Mouse (Mus musculus) olfactory bulb, adult 2 months (tissue): Measurements from ENCODE around the gene Rbfox3. TPM values are rescaled to one million over a fixed set of nuclear protein-coding genes. Genes with fewer than 3 reads are reported as not detected.

ENCODE experiments used
- H3K27ac ChIP-seq: fragments of 200-500 bp; 2 replicates; pipeline ENCODE4 v1.5.1; 2012; ENCODE audit warnings: low read depth, low read length; ENCODE audit not compliant: insufficient read depth
- H3K4me1 ChIP-seq: fragments of 200-500 bp; 2 replicates; pipeline ENCODE4 v1.6.1; 2012; ENCODE audit warnings: low read length; ENCODE audit not compliant: control insufficient read depth, insufficient read depth
- H3K4me3 ChIP-seq: fragments of 200-500 bp; 2 replicates; pipeline ENCODE4 v1.5.1; 2012; ENCODE audit warnings: mild to moderate bottlenecking, low read depth, low read length, moderate library complexity; ENCODE audit not compliant: insufficient read depth
- CTCF ChIP-seq: fragments of 200-500 bp; IDR thresholded peaks from 2 replicates; pipeline ENCODE4 v1.5.1; 2012; ENCODE audit warnings: low read depth, mild to moderate bottlenecking, low read length, moderate library complexity; ENCODE audit not compliant: insufficient read depth
- POLR2A ChIP-seq: fragments of 200-500 bp; IDR thresholded peaks from 2 replicates; pipeline ENCODE4 v1.6.1; 2012; ENCODE audit warnings: mild to moderate bottlenecking, low read depth, low read length, moderate library complexity; ENCODE audit not compliant: insufficient read depth
- WGBS: fragments of 180-500 bp; shearing (Covaris S2); methylation state at CpG from one replicate; pipeline ENCODE4 v1.1.7; 2018; 5-methylcytosine and 5-hydroxymethylcytosine counted together
- polyA plus RNA-seq: library from polyadenylated mRNA; stranded (reverse); fragments of >200 nt; gene quantifications from 2 replicates; pipeline ENCODE4 v1.2.4, GENCODE M21; 2012; ENCODE audit warnings: low replicate concordance; ENCODE audit not compliant: missing spikeins, insufficient read depth, insufficient read length

Rbfox3 gene
- polyA plus RNA-seq, 1 experiment: not detected

- no peak for TF ChIP-seq CTCF
- no peak for TF ChIP-seq POLR2A
- no peak overlapping the region for H3K4me3 ChIP-seq
- 57% methylated on average over 1 of the region's 1 CpGs for WGBS
- no peak overlapping the region for H3K27ac ChIP-seq
- H3K4me1 ChIP-seq: peaks cover 41% of the 10 kb centered on the region
These were observed 243.5 kb downstream of the Rbfox3 start for GRCm38 (mm10) chr11:118667946-118668345.

GRCm38 (mm10) chr11:118666172-118666571, 245.2 kb downstream of the Rbfox3 start:
- H3K4me1 ChIP-seq: peaks cover 54% of the 10 kb centered on the region
- no peak overlapping the region for H3K27ac ChIP-seq
- H3K4me3 ChIP-seq: no peak overlapping the region
- TF ChIP-seq POLR2A (no peak), CTCF (no peak)
- 51% methylated on average over 3 of the region's 3 CpGs for WGBS

DNA sequence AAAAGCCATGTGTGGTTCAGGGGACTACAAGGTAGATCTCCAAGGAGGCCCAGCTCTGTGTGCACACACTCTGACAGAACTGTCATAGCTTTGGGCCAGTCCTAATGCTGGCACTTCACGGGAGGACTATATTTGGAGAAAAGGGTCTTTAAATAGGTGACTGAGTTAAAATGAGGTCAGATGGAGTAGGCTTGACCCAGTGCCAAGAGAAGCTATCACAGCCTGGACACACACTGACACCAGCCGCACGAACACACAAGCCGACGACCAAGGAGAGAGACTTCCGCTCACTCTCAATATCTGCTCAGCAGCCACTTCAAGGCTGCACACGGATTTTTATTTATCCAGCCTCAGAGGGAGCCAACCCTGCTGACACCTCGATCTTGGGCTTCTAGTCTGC, 248.1 kb downstream of the Rbfox3 start:
- H3K27ac ChIP-seq: no peak overlapping the region
- no peak for TF ChIP-seq CTCF
- no peak for TF ChIP-seq POLR2A
- H3K4me1 ChIP-seq: peaks cover 55% of the 10 kb centered on the region
- no peak overlapping the region for H3K4me3 ChIP-seq
- WGBS: 49% methylated on average over 8 of the region's 8 CpGs

- Histone ChIP-seq H3K4me3 (no peak overlapping the region), H3K27ac (0 out of 2 replicates have a peak overlapping the region, but pooled peaks have one; percentile 34), H3K4me1 (peaks cover 77% of the 10 kb centered on the region)
- TF ChIP-seq POLR2A (no peak), CTCF (no peak)
- 28% methylated on average over 10 of the region's 10 CpGs for WGBS
These were observed 252.1 kb downstream of the Rbfox3 start for GRCm38 (mm10) chr11:118659305-118659704.

- Histone ChIP-seq H3K4me3 (no peak overlapping the region), H3K27ac (no peak overlapping the region), H3K4me1 (peaks cover 72% of the 10 kb centered on the region)
- WGBS: 58% methylated on average over 4 of the region's 4 CpGs
- no peak for TF ChIP-seq CTCF
- TF ChIP-seq POLR2A: no peak
These were observed 255.6 kb downstream of the Rbfox3 start for GRCm38 (mm10) chr11:118655833-118656232.

GRCm38 (mm10) chr11:118653521-118654318, 257.7 kb downstream of the Rbfox3 start:
- TF ChIP-seq POLR2A (no peak), CTCF (no peak)
- Histone ChIP-seq H3K4me1 (peaks cover 57% of the 10 kb centered on the region), H3K4me3 (no peak overlapping the region), H3K27ac (no peak overlapping the region)
- WGBS: 72% methylated on average over 14 of the region's 14 CpGs

DNA sequence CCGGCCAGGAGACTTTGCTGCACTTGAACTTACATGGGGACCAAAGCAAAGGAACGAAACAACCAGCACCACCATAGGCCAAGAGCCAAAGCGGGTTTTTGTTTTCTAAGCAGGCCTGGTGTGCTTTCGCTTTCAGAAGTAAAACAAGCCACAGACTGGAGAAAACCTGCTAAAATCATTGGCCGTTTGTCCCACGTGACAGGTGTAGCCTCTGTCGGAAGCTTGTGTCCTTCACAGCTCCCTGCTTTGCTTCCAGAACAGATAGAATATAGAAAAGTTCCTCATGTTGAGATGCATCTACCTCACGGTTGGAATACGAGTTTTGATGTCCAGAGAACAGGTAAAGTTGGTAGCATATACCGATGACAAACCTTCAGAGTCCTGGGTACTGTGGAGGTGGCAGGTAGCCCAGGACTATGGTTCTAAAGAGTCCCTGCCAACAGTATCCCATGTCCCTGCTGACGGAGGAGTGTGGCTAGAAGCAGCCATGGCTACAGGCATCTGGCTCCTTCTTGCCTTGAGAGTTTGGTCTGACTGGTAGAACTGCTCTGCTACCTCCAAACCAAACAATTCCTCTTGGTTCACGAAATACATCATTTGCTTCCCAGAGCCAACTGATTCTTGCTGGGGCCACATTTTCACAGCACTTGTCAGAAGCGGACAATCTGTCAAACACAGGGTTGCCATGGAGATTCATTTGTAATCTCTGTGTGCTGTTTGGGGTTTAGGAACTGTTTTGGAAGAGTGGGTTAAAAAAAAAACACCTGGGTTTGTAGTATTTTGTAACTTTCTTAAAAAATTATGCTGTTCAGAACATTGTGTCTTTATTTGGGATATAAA, 258.8 kb downstream of the Rbfox3 start:
- Histone ChIP-seq H3K4me1 (peaks cover 53% of the 10 kb centered on the region), H3K27ac (no peak overlapping the region), H3K4me3 (no peak overlapping the region)
- no peak for TF ChIP-seq POLR2A
- no peak for TF ChIP-seq CTCF
- WGBS: 83% methylated on average over 13 of the region's 13 CpGs

DNA sequence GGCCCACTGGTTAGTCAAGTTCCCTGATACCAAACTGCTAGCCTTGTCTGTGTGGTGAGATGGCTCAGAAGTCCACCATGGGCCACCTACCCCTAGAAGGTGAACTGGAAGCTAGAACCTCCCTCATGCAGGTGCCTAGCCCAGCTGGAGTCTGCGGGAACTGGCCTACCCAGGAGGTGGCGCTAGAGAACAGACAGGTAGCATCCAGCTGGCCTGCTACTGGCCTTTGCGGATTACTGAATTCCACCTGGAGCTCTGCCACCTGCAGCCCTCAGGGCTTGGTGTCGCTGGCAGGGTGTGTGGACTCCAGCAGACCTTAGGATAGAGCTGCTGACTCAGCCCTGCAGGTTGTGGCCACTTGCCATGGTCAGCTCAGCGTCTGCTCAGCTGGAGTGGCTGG, 263.0 kb downstream of the Rbfox3 start:
- Histone ChIP-seq H3K27ac (no peak overlapping the region), H3K4me3 (no peak overlapping the region), H3K4me1 (peaks cover 34% of the 10 kb centered on the region)
- 36% methylated on average over 5 of the region's 5 CpGs for WGBS
- TF ChIP-seq POLR2A: no peak
- 0 out of 2 replicates have a peak, but pooled peaks have one; percentile 18 for TF ChIP-seq CTCF

DNA sequence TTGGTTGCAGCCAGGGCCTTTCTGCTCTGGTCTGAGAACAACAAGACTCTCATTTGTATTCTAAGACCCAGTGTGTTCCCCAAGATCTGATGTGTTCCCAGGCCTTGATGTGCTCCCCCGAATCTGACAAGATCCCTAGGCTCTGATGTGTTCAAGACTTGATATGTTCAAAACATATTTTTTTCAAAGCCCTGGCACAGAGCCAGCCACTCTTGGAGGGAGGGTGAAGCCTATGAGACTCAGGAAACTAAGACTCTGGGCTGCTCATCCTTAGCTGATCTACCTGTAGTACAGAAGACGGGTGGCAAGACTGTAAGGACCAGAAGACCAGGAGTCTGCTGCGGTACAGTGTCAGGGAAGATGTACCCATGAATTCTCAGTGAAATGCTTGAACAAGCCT, 264.5 kb downstream of the Rbfox3 start:
- WGBS: 89% methylated on average over 3 of the region's 3 CpGs
- Histone ChIP-seq H3K4me3 (no peak overlapping the region), H3K27ac (no peak overlapping the region), H3K4me1 (peaks cover 29% of the 10 kb centered on the region)
- TF ChIP-seq POLR2A: no peak
- TF ChIP-seq CTCF: no peak
